Mouse (Mus musculus) embryonic facial prominence, embryonic 13.5 days (tissue): ENCODE data around the gene Lrrc27. TPM values are rescaled to one million over a fixed set of nuclear protein-coding genes. Genes with fewer than 3 reads are reported as not detected.

Experiments
- ATAC-seq: fragments of 200-750 bp; cut with Nextera tagmentation; 2 replicates; pipeline ENCODE4 v1.8.0; 2017; ENCODE audit warnings: low read depth; ENCODE audit not compliant: insufficient number of reproducible peaks, insufficient read depth, low FRiP score, low TSS enrichment
- H3K27ac ChIP-seq: fragments of 300-500 bp; sonication (generic); 2 replicates; pipeline ENCODE4 v1.5.1; 2015; ENCODE audit warnings: moderate library complexity, mild to moderate bottlenecking, inconsistent platforms
- H3K27me3 ChIP-seq: fragments of 300-500 bp; sonication (generic); 2 replicates; pipeline ENCODE4 v1.6.1; 2015; ENCODE audit warnings: mild to moderate bottlenecking, inconsistent platforms
- H3K36me3 ChIP-seq: fragments of 300-500 bp; sonication (generic); 2 replicates; pipeline ENCODE4 v1.6.1; 2015; ENCODE audit warnings: mild to moderate bottlenecking, inconsistent platforms
- H3K4me1 ChIP-seq: fragments of 300-500 bp; sonication (generic); 2 replicates; pipeline ENCODE4 v1.6.1; 2015; ENCODE audit warnings: inconsistent platforms
- H3K4me2 ChIP-seq: fragments of 300-500 bp; sonication (generic); 2 replicates; pipeline ENCODE4 v1.6.1; 2015; ENCODE audit warnings: moderate library complexity, mild to moderate bottlenecking, inconsistent platforms
- H3K4me3 ChIP-seq: fragments of 300-500 bp; sonication (generic); 2 replicates; pipeline ENCODE4 v1.5.1; 2015; ENCODE audit warnings: mild to moderate bottlenecking, inconsistent platforms
- H3K9ac ChIP-seq: fragments of 300-500 bp; sonication (generic); 2 replicates; pipeline ENCODE4 v1.6.1; 2015; ENCODE audit warnings: mild to moderate bottlenecking, inconsistent platforms
- H3K9me3 ChIP-seq: fragments of 300-500 bp; sonication (generic); 2 replicates; pipeline ENCODE4 v1.6.1; 2016; ENCODE audit warnings: inconsistent platforms
- WGBS: fragments of 180-500 bp; shearing (Covaris S2); methylation state at CpG from one replicate; pipeline ENCODE4 v1.1.7; 2015; ENCODE audit warnings: mixed read lengths; 5-methylcytosine and 5-hydroxymethylcytosine counted together
- polyA plus RNA-seq: library from polyadenylated mRNA; unstranded; fragments of >200 nt; fragmentation: Nextera tagmentation; extraction: Ambion mirVana; gene quantifications from 2 replicates; pipeline ENCODE4 v1.2.1, GENCODE M21; 2015

The Lrrc27 gene
- polyA plus RNA-seq, 1 experiment from 2014 or later = 2.0 TPM

DNA sequence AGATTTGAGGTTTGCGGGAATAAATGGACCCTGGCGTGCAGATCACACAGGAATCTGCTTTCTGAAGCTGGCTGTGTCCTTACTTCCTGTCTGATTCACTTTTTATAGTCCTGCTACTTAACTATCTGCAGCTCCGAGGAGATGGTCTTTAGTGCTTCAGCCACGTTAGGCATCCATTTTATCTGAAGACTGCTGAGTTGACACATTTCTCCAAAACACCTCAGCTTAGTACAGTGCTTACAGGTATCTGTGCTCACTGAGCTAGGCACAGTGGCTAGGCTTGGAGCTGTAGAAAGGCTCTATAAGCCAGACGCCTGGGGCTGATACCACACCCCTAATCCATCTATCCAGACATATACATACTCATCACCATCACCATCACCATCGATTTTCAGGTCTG, 52.8 kb downstream of the Lrrc27 start:
- Histone ChIP-seq H3K4me1 (peaks cover 33% of the 10 kb centered on the region), H3K4me2 (no peak overlapping the region), H3K4me3 (no peak overlapping the region), H3K9me3 (no peaks in the 10 kb centered on the region), H3K27me3 (no peaks in the 10 kb centered on the region), H3K9ac (no peak overlapping the region), H3K36me3 (peaks cover 41% of the 10 kb centered on the region), H3K27ac (no peak overlapping the region)
- ATAC-seq = no peak
- 59% methylated on average over 6 of the region's 6 CpGs for WGBS

DNA sequence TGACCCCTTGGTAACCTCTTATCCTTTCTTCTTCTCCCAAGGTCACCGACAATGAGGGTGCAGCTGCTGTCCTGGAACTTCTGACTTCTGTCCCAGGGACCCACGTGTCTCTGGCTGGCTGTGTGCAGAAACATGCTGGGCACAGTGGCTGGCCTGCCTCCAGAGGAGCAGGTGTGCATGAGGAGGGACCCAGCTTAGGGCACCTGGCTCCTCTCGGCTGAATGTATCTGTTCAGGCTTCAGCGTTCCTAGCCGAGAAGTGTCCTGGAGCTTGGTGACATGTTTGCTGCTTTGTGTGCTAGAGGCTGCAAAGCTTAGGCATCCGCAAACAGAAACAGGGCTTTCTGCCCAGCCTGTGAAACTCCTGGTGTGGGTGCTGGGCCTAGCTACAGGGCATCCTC, 53.6 kb downstream of the Lrrc27 start:
- peaks cover 34% of the 10 kb centered on the region for H3K36me3 ChIP-seq
- H3K4me2 ChIP-seq = no peak overlapping the region
- no peak for ATAC-seq
- no peaks in the 10 kb centered on the region for H3K9me3 ChIP-seq
- H3K4me3 ChIP-seq = no peak overlapping the region
- WGBS = 84% methylated on average over 6 of the region's 6 CpGs
- peak overlapping the region; percentile 39; the same call in 1 of the 2 replicates for H3K27ac ChIP-seq
- H3K4me1 ChIP-seq = peaks cover 33% of the 10 kb centered on the region
- H3K9ac ChIP-seq = no peak overlapping the region
- H3K27me3 ChIP-seq = no peaks in the 10 kb centered on the region

DNA sequence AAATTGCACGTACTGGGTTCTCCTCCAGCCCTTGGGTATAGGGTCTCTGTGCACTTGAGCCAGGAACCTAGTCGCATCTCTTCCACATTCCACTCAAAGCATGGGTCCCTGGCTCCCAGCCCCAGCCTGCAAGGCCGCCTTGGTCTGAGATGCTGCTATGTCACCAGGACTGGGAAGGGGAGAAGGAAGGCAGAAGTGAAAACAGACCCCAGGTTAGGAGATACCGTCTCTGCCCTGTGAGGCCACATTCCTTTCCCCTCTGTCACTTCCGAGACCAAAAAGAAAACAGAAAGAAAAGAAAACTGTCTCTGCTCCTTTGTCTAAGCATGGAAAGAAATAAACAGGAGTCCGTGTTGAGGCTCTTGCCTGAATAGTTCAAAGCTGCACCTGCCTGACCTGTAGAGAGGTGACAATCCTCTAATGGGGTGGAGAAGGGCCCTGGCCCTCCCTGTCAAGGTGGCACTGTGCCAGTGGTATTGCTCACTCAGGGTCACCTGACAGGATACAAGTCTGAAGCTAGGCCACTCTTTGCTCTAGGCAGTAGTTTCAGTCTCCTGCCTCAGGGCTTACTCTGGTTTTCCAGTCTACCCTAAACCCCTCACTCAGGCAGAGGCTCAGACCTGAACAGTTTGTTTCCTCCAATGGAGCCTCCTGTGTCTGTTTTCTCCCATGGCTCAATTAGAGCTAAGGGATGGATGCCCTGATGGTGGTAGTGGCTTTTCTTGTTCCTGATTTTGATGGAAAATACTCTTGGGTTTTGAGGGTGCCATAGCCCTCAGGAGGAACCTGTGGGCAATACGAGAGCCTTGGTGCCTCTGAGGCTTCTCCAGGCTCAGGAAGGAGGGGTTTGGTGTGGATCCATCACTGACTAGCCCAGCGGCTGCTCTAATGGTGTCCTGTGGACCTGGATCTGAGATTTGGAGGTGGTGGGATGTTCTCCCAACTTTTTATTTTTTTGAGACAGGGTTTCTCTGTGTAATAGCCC, 54.4 kb downstream of the Lrrc27 start:
- peaks cover 40% of the 10 kb centered on the region for H3K4me1 ChIP-seq

DNA sequence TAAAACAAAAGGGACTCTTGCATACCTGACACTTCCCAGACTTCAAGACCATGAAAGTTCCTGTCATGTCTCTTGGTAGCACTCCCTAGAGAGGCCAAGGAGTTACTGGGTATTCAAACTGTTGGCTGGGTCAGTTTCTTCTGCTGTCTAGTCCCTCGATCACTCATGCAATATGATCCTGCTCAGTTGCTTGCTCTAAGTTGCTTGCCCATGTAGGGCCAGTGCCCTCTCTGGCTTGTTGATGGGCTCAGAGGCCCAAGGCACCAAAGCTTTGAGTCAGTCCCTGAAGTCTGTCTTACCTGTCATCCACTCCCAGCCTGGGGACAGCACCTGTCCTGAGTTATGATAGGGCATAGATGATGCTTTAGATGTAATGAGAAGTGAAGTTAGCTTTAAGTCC, 58.0 kb downstream of the Lrrc27 start:
- H3K4me2 ChIP-seq = no peak overlapping the region
- H3K4me3 ChIP-seq = no peak overlapping the region
- ATAC-seq = no peak
- no peaks in the 10 kb centered on the region for H3K9me3 ChIP-seq
- H3K4me1 ChIP-seq = peaks cover 51% of the 10 kb centered on the region
- H3K36me3 ChIP-seq = peaks cover 32% of the 10 kb centered on the region
- H3K9ac ChIP-seq = no peak overlapping the region
- H3K27ac ChIP-seq = no peak overlapping the region
- WGBS = 41% methylated on average over 1 of the region's 1 CpGs
- no peaks in the 10 kb centered on the region for H3K27me3 ChIP-seq

More for the DNA sequence above, 54.4 kb downstream of the Lrrc27 start:
- H3K9ac ChIP-seq = no peak overlapping the region
- H3K36me3 ChIP-seq = peaks cover 32% of the 10 kb centered on the region
- H3K4me2 ChIP-seq = no peak overlapping the region
- 57% methylated on average over 8 of the region's 8 CpGs for WGBS
- no peak overlapping the region for H3K4me3 ChIP-seq
- H3K9me3 ChIP-seq = no peaks in the 10 kb centered on the region
- H3K27ac ChIP-seq = peak overlapping the region; percentile 39
- no peak for ATAC-seq
- no peaks in the 10 kb centered on the region for H3K27me3 ChIP-seq

DNA sequence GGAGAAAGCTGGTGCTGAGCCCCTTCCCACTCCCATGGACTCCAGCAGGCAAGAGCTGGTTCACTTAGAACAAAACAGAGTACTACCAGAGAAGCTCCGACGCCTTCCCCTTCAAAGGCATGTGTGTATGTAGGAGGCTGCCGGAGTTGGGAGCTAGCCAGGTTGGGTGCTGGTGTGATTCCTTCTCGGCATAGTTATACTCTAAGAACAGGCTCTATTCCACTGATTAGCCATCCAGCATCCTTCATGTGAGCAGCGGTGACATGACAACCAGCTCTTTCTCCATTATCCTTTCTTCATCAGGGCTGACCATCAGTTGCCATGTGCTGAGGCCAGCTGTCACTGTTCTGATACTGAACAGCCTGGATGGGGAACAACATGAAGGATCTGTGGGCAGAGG, 59.1 kb downstream of the Lrrc27 start:
- H3K4me2 ChIP-seq = no peak overlapping the region
- H3K4me1 ChIP-seq = peaks cover 52% of the 10 kb centered on the region
- no peak overlapping the region for H3K4me3 ChIP-seq
- H3K36me3 ChIP-seq = peaks cover 23% of the 10 kb centered on the region
- peak overlapping the region; percentile 80; the same call in 1 of the 2 replicates for H3K27ac ChIP-seq
- H3K9ac ChIP-seq = no peak overlapping the region
- no peaks in the 10 kb centered on the region for H3K27me3 ChIP-seq
- WGBS = 80% methylated on average over 5 of the region's 5 CpGs
- no peaks in the 10 kb centered on the region for H3K9me3 ChIP-seq
- ATAC-seq = no peak

DNA sequence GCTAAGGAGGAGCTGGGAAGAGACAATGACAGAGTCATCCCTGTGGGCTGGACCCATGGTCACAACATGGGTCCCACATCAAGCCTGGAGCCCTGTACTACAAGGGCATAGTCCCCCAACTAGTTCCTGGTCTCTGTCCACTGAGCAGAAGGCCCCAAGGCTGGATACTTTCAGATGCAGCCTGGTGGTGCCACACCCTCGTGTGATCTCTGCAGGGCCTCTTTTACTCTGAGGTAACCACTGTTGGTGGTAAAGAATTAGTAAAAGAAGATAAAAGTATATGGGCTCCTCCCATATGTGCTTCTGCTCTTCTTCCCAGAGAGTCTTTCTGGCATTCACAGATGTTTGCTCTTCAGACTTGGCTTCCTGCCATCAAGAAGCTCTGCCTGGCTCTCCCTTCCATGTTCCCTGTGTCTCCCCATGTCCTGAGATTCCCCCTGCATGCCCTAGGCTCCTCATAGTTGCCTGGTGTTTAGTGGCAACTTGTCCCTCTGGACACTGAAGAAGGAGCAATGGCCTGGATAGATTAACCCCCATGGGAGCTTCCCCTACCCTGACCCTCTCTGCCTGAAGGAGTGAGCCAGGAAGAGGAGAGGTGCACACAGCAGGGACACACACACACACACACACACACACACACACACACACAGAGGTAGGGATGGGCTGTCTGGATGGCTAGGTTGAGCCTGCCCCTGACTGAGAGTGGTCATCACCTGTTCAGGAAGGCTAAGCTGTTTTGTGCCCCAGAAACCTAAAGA, 60.0 kb downstream of the Lrrc27 start:
- peak overlapping the region; percentile 80 for H3K27ac ChIP-seq
- H3K9ac ChIP-seq = 0 out of 2 replicates have a peak overlapping the region, but pooled peaks have one; percentile 32
- ATAC-seq = 0 out of 2 replicates have a peak, but pooled peaks have one; percentile 16
- 36% methylated on average over 1 of the region's 1 CpGs for WGBS
- peaks cover 47% of the 10 kb centered on the region for H3K4me1 ChIP-seq
- H3K27me3 ChIP-seq = no peaks in the 10 kb centered on the region
- peaks cover 16% of the 10 kb centered on the region for H3K36me3 ChIP-seq
- no peaks in the 10 kb centered on the region for H3K9me3 ChIP-seq
- no peak overlapping the region for H3K4me3 ChIP-seq
- H3K4me2 ChIP-seq = 0 out of 2 replicates have a peak overlapping the region, but pooled peaks have one; percentile 2

DNA sequence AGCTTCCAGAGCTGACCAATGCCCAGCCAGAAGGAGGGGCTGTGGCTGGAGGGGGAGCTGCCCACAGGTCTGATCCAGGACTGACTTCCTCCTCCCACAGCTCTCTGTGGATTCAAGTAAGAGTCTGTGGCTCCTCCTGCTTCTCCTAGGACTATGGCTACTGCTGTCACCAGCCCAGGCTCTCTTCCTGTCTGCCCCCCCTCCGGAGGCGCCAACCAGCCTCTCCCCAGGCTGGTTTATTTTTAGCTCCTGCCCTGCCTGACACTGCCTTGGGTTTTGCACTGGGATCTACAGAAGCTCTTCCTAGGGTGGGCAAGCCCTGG, 60.6 kb downstream of the Lrrc27 start:
- WGBS = 33% methylated on average over 2 of the region's 2 CpGs
- Histone ChIP-seq H3K4me3 (no peak overlapping the region), H3K27ac (peak overlapping the region; percentile 52), H3K36me3 (peaks cover 10% of the 10 kb centered on the region), H3K9ac (0 out of 2 replicates have a peak overlapping the region, but pooled peaks have one; percentile 21), H3K27me3 (no peaks in the 10 kb centered on the region), H3K9me3 (no peaks in the 10 kb centered on the region), H3K4me2 (0 out of 2 replicates have a peak overlapping the region, but pooled peaks have one; percentile 2), H3K4me1 (peaks cover 47% of the 10 kb centered on the region)
- ATAC-seq = 0 out of 2 replicates have a peak, but pooled peaks have one; percentile 27

DNA sequence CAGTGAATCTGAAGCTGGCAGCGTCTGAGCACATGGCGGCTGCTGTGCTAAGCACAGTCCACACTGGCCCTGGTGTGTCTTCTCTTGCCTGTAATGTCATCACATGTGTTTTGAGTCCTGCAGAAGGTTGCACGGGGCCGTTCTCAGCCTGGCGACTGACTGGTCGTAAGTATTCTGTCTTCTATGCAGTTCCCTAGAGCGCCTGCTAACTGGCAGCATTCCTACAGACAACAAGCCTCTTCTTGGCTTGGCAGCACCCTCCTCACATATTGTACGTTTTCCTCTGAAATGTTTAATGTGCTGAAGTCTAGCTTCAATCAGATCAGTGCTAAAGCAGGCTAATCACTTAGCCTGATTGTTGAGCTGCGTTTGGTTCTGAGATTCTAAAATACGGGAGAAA, 62.8 kb downstream of the Lrrc27 start:
- Histone ChIP-seq H3K4me3 (no peak overlapping the region), H3K27ac (peak overlapping the region; percentile 60), H3K27me3 (no peaks in the 10 kb centered on the region), H3K4me2 (0 out of 2 replicates have a peak overlapping the region, but pooled peaks have one; percentile 9), H3K4me1 (peaks cover 60% of the 10 kb centered on the region), H3K9ac (no peak overlapping the region), H3K36me3 (no peaks in the 10 kb centered on the region), H3K9me3 (no peaks in the 10 kb centered on the region)
- 34% methylated on average over 10 of the region's 10 CpGs for WGBS
- no peak for ATAC-seq

DNA sequence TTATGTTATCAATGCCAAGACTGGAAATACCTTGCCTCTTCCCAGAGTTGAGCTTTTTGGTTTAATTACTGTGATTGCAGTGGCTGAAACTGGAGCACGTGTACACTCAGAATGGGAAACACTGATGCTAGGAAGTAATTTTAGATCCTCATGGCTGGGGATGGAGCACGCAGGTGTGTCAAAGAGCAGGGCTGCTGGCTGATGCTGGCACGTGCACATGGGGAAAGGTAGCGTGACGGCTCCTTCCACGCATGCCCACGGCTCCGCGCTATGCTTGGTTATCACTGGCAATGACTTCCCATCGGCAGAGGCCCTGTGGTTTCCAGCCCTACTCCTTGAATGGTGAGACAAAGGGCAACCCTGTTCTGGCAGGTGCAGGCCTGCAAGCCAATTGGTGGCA, 63.4 kb downstream of the Lrrc27 start:
- H3K27ac ChIP-seq = no peak overlapping the region
- peaks cover 66% of the 10 kb centered on the region for H3K4me1 ChIP-seq
- no peak for ATAC-seq

DNA sequence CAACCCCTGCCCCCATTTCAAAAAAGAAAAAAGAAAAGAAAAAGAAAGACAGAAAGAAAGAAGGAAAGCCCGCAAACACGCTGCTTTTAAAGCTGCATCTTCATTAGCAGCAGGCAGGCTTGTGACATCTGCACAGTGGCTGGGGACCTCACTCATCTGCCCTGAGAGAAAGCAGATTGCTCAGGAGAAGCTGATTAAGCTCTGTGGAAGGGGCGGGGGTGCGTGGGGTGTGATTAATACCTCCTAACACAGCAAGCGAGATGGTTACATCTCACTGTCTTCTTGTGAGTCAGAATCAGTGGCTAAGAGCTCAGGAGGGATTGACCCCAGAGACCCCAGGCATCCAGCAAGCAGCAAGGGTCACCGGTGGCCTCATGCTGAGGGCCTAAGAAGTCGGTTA, 64.7 kb downstream of the Lrrc27 start:
- ATAC-seq = no peak
- WGBS = 84% methylated on average over 7 of the region's 7 CpGs
- no peak overlapping the region for H3K9ac ChIP-seq
- H3K36me3 ChIP-seq = no peaks in the 10 kb centered on the region
- H3K4me2 ChIP-seq = no peak overlapping the region
- no peaks in the 10 kb centered on the region for H3K9me3 ChIP-seq
- no peak overlapping the region for H3K4me3 ChIP-seq
- H3K27ac ChIP-seq = no peak overlapping the region
- no peaks in the 10 kb centered on the region for H3K27me3 ChIP-seq
- peaks cover 59% of the 10 kb centered on the region for H3K4me1 ChIP-seq

More for the DNA sequence above, 63.4 kb downstream of the Lrrc27 start:
- H3K36me3 ChIP-seq = no peaks in the 10 kb centered on the region
- 58% methylated on average over 10 of the region's 10 CpGs for WGBS
- no peak overlapping the region for H3K4me3 ChIP-seq
- H3K9me3 ChIP-seq = no peaks in the 10 kb centered on the region
- no peaks in the 10 kb centered on the region for H3K27me3 ChIP-seq
- H3K9ac ChIP-seq = no peak overlapping the region
- H3K4me2 ChIP-seq = no peak overlapping the region

DNA sequence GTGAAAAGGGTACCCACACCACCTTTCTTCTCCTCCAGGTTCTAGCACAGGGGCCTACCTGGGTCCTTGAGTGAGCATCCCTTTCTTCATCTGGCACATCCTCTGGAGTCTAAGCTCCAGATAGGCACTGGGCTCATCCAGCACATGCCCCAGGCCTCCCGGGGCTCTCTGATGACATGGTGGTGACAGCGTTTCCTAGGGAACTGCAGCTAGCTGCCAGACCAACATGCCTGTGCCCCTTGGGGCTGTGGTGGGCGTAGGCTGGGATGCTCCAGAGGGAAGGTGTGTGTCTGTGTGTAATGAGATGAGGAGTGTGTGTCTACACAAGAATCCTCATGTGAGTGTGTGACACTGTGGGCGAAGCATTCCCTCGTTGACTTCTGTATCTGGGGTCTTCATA, 66.8 kb downstream of the Lrrc27 start:
- no peaks in the 10 kb centered on the region for H3K36me3 ChIP-seq
- 67% methylated on average over 5 of the region's 5 CpGs for WGBS
- no peak overlapping the region for H3K9ac ChIP-seq
- H3K4me3 ChIP-seq = no peak overlapping the region
- ATAC-seq = no peak
- no peaks in the 10 kb centered on the region for H3K9me3 ChIP-seq
- 0 out of 2 replicates have a peak overlapping the region, but pooled peaks have one; percentile 9 for H3K27ac ChIP-seq
- peaks cover 61% of the 10 kb centered on the region for H3K4me1 ChIP-seq
- H3K4me2 ChIP-seq = no peak overlapping the region
- no peaks in the 10 kb centered on the region for H3K27me3 ChIP-seq
